Mouse (Mus musculus) lung, adult 2 months (tissue): Measurements from ENCODE around the gene P2ry2.

Experiments
- CTCF ChIP-seq: fragments of 200-500 bp; IDR thresholded peaks from 2 replicates; pipeline ENCODE4 v1.5.1; 2011; ENCODE audit warnings: mild to moderate bottlenecking, low read length, control low read depth; ENCODE audit not compliant: insufficient read depth
- POLR2A ChIP-seq: fragments of 200-500 bp; IDR thresholded peaks from 2 replicates; pipeline ENCODE4 v1.6.1; 2011; ENCODE audit warnings: low read depth, mild to moderate bottlenecking, control low read depth, low read length, borderline replicate concordance; ENCODE audit errors: extremely low read depth

DNA sequence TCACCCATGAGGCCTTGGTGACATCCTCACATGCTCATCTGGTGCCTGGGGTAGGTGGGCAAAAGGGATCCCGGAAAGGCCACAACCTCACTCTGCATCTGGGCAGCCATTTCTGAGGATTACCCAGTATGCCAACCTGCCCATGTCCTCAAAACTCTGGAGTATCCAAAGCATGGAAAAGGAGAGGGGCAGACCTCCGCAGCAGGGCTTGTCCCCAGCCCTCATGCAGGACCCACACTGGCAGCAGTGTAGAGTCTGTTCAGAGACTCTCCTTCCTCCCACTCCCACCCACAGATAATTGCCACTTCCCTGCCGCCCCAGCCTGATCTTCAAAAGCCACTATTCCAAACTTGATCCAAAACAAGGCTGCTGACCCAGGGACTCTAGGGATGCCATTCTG, 1.9 kb downstream of the P2ry2 start:
- TF ChIP-seq POLR2A: no peak
- no peak for TF ChIP-seq CTCF
